Mouse (Mus musculus): ENCODE measurements around the gene Allc.

DNA sequence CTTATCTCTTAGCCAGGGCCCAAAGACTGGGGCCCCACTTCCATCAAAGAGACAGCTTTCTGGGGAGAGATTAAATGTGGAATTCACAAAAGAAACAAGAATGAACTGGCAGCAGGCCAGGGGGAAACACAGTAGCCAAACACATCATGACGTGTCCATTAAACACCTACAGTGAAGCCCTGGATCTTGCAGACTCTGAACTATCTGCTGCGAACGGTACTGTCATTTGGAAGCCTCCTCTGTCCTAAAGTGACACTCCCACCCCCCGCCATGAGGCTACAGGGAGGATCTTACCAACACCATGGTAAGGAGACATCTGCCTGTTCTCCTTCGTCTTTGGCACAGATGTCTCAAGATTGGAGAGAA, 39.8 kb upstream of the Allc start:
- TF ChIP-seq POLR2A (IDR thresholded peaks at IDR 0.05; ENCODE audit: insufficient read length, low read depth) (no peak), MAX (IDR thresholded peaks at IDR 0.05; ENCODE audit: low read depth) (no peak), CEBPB (IDR thresholded peaks at IDR 0.05; ENCODE audit: insufficient read depth, poor library complexity, severe bottlenecking) (no peak), TCF12 (IDR thresholded peaks at IDR 0.05; ENCODE audit: insufficient read depth, poor library complexity, severe bottlenecking) (no peak), POLR2AphosphoS2 (IDR thresholded peaks at IDR 0.05; ENCODE audit: insufficient read length, low read depth) (no peak), MYOG (IDR thresholded peaks at IDR 0.05; ENCODE audit: control insufficient read depth in 1 of 3, insufficient read depth in 1 of 3, insufficient read length in 2 of 3, low read depth in 2 of 3) (no peak), USF1 (IDR thresholded peaks at IDR 0.05; ENCODE audit: low read depth) (no peak), MYOD1 (IDR thresholded peaks at IDR 0.05; ENCODE audit: control insufficient read depth in 1 of 3, insufficient read length in 2 of 3, low read depth in 2 of 3) (no peak), REST (IDR thresholded peaks at IDR 0.05; ENCODE audit: insufficient read depth, insufficient read length) (no peak), SRF (IDR thresholded peaks at IDR 0.05; ENCODE audit: control insufficient read depth, insufficient read length, low read depth) (no peak)

Data from myocyte (in vitro differentiated cells).